Mouse (Mus musculus) MEL (cell line): ENCODE data around the gene Ablim1. TPM values are rescaled to one million over a fixed set of nuclear protein-coding genes. Genes with fewer than 3 reads are reported as not detected.

ENCODE experiments used
- DNase-seq: peaks from one replicate; pipeline ENCODE4 v3.0.0; 2011; ENCODE audit warnings: low read depth, low spot score
- H3K27ac ChIP-seq: 2 replicates; pipeline ENCODE4 v1.5.1; 2012; ENCODE audit warnings: low read depth, mild to moderate bottlenecking, control low read depth, low read length, moderate library complexity; ENCODE audit not compliant: control insufficient read depth
- H3K27me3 ChIP-seq, 2 experiments: fragments of 150-350 bp in 1 of 2; sonication (generic) in 1 of 2; 2 replicates each; pipeline ENCODE4 v1.6.1; 2012; ENCODE audit warnings: low read length in 2 of 2, mild to moderate bottlenecking in 2 of 2, improper control_type of control experiment in 1 of 2, moderate library complexity in 1 of 2; ENCODE audit not compliant: insufficient read depth in 2 of 2, control insufficient read depth in 1 of 2
- H3K36me3 ChIP-seq, 2 experiments: 2 replicates each; pipeline ENCODE4 v1.6.1; 2012 to 2014; ENCODE audit warnings: low read length in 2 of 2, improper control_type of control experiment in 1 of 2, inconsistent platforms in 1 of 2, mild to moderate bottlenecking in 1 of 2; ENCODE audit not compliant: insufficient read depth in 2 of 2, control insufficient read depth in 1 of 2
- H3K4me1 ChIP-seq, 2 experiments: fragments of 150-350 bp in 1 of 2; sonication (generic) in 1 of 2; 2 replicates each; pipeline ENCODE4 v1.6.1; 2012; ENCODE audit warnings: low read length in 2 of 2, improper control_type of control experiment in 1 of 2, mild to moderate bottlenecking in 1 of 2; ENCODE audit not compliant: insufficient read depth in 2 of 2, control insufficient read depth in 1 of 2
- H3K4me3 ChIP-seq, 2 experiments: fragments of 150-350 bp in 1 of 2; sonication (generic) in 1 of 2; 2 replicates each; pipeline ENCODE4 v1.5.1; 2012; ENCODE audit warnings: low read depth in 2 of 2, low read length in 2 of 2, mild to moderate bottlenecking in 2 of 2, moderate library complexity in 2 of 2, control low read depth in 1 of 2, improper control_type of control experiment in 1 of 2; ENCODE audit not compliant: control insufficient read depth in 1 of 2, insufficient read depth in 1 of 2
- H3K79me2 ChIP-seq: 2 replicates; pipeline ENCODE4 v1.6.1; 2012; ENCODE audit warnings: mild to moderate bottlenecking, low read length, moderate library complexity; ENCODE audit not compliant: control insufficient read depth, poor library complexity, insufficient read depth
- H3K9ac ChIP-seq: 2 replicates; pipeline ENCODE4 v1.6.1; 2012; ENCODE audit warnings: low read depth, mild to moderate bottlenecking, control low read depth, low read length, moderate library complexity; ENCODE audit not compliant: control insufficient read depth, poor library complexity, severe bottlenecking
- H3K9me3 ChIP-seq: fragments of 150-350 bp; sonication (generic); replicated peaks from 2 replicates; pipeline ENCODE4 v1.6.1; 2012; ENCODE audit warnings: mild to moderate bottlenecking, low read length, improper control_type of control experiment, moderate library complexity; ENCODE audit not compliant: insufficient read depth
- CTCF ChIP-seq, 3 experiments: IDR thresholded peaks in 2 of 3; conservative IDR thresholded peaks in 1 of 3; 2 replicates each; pipeline ENCODE4 v1.5.1; 2011 to 2012; ENCODE audit warnings: low read length in 3 of 3, low read depth in 2 of 3, mild to moderate bottlenecking in 2 of 3, improper control_type of control experiment in 1 of 3, inconsistent platforms in 1 of 3, mixed read lengths in 1 of 3, moderate library complexity in 1 of 3; ENCODE audit not compliant: control insufficient read depth in 1 of 3, insufficient read depth in 1 of 3, poor library complexity in 1 of 3, severe bottlenecking in 1 of 3
- ETS1 ChIP-seq: IDR thresholded peaks from 2 replicates; pipeline ENCODE4 v1.6.1; 2012; ENCODE audit warnings: low read depth, mild to moderate bottlenecking, inconsistent platforms, low read length, improper control_type of control experiment, moderate library complexity
- GATA1 ChIP-seq: IDR thresholded peaks from 2 replicates; pipeline ENCODE4 v1.6.1; 2011; ENCODE audit warnings: low read depth, low read length, improper control_type of control experiment
- HCFC1 ChIP-seq: IDR thresholded peaks from 2 replicates; pipeline ENCODE4 v1.6.1; 2012; ENCODE audit warnings: low read depth, mild to moderate bottlenecking, inconsistent platforms, low read length, improper control_type of control experiment, moderate library complexity
- KAT2A ChIP-seq: conservative IDR thresholded peaks from 2 replicates; pipeline ENCODE4 v1.6.1; 2012; ENCODE audit warnings: low read depth, low read length, improper control_type of control experiment, inconsistent platforms
- MAFK ChIP-seq: IDR thresholded peaks from 2 replicates; pipeline ENCODE4 v1.6.1; 2011; ENCODE audit warnings: low read depth, mild to moderate bottlenecking, low read length, improper control_type of control experiment, borderline replicate concordance
- MAX ChIP-seq: IDR thresholded peaks from 2 replicates; pipeline ENCODE4 v1.6.1; 2011; ENCODE audit warnings: low read length, improper control_type of control experiment
- MAZ ChIP-seq: IDR thresholded peaks from 2 replicates; pipeline ENCODE4 v1.6.1; 2012; ENCODE audit warnings: low read depth, mild to moderate bottlenecking, inconsistent platforms, low read length, improper control_type of control experiment
- MEF2A ChIP-seq: IDR thresholded peaks from 2 replicates; pipeline ENCODE4 v1.6.1; 2014; ENCODE audit warnings: low read depth, mild to moderate bottlenecking, inconsistent platforms, low read length, improper control_type of control experiment; ENCODE audit not compliant: poor library complexity, insufficient replicate concordance, severe bottlenecking; ENCODE audit errors: extremely low read depth
- MYB ChIP-seq: IDR thresholded peaks from 2 replicates; pipeline ENCODE4 v1.6.1; 2011; ENCODE audit warnings: mild to moderate bottlenecking, low read depth, low read length, improper control_type of control experiment
- MYC ChIP-seq: IDR thresholded peaks from 2 replicates; pipeline ENCODE4 v1.6.1; 2011; ENCODE audit warnings: low read depth, mild to moderate bottlenecking, low read length, improper control_type of control experiment, moderate library complexity
- NRF1 ChIP-seq: IDR thresholded peaks from 2 replicates; pipeline ENCODE4 v1.6.1; 2014; ENCODE audit warnings: low read depth, mild to moderate bottlenecking, inconsistent platforms, low read length, improper control_type of control experiment, moderate library complexity; ENCODE audit not compliant: poor library complexity, insufficient read depth, severe bottlenecking
- USF2 ChIP-seq, 2 experiments: IDR thresholded peaks; 2 replicates each; pipeline ENCODE4 v1.6.1; 2011 to 2012; ENCODE audit warnings: improper control_type of control experiment in 2 of 2, low read length in 2 of 2, borderline replicate concordance in 1 of 2, inconsistent platforms in 1 of 2, low read depth in 1 of 2, mild to moderate bottlenecking in 1 of 2; ENCODE audit not compliant: insufficient read depth in 1 of 2
- polyA plus RNA-seq, 2 experiments: library from polyadenylated mRNA; stranded (reverse) in 1 of 2; unstranded in 1 of 2; fragments of >175 nt in 1 of 2; fragments of >200 nt in 1 of 2; gene quantifications; 2 replicates each; pipeline versions ENCODE4 v1.2.1 to v1.2.4; 2012; ENCODE audit warnings: low replicate concordance in 2 of 2, low read depth in 1 of 2; ENCODE audit not compliant: insufficient read length in 2 of 2, insufficient read depth in 1 of 2, missing spikeins in 1 of 2
- total RNA-seq: library from RNA; depleted of rRNA; stranded (reverse); fragments of 300-350 nt; gene quantifications from 2 replicates; pipeline ENCODE4 v1.2.3, GENCODE M21; 2012

Ablim1 gene
- total and polyA plus RNA-seq, 3 experiments, result not detected

- H3K79me2 ChIP-seq, result no peaks in the 10 kb centered on the region
- H3K4me3 ChIP-seq, result no peak overlapping the region
- no peaks in the 10 kb centered on the region for H3K36me3 ChIP-seq
- H3K9me3 ChIP-seq, result no peaks in the 10 kb centered on the region
- no peaks in the 10 kb centered on the region for H3K4me1 ChIP-seq
- no peak overlapping the region for H3K27ac ChIP-seq
- no peak for DNase-seq
- no peak for TF ChIP-seq MAX
- TF ChIP-seq USF2 (IDR thresholded peaks at IDR 0.05; ENCODE audit: borderline replicate concordance in 1 of 2, insufficient read depth in 1 of 2, low read depth in 1 of 2, low read length in 2 of 2), result no peak
- no peak for TF ChIP-seq MYC
- no peak for TF ChIP-seq MAFK
- no peak for TF ChIP-seq MAZ
- TF ChIP-seq ETS1, result no peak
- no peak for TF ChIP-seq NRF1
- peaks cover 10 to 12% of the 10 kb centered on the region in 2 experiments; a peak in 3 of 4 replicates for H3K27me3 ChIP-seq
- no peak overlapping the region for H3K9ac ChIP-seq
Measured at GRCm38 (mm10) chr19:57202554-57202953, 112.2 kb downstream of the Ablim1 start.

DNA sequence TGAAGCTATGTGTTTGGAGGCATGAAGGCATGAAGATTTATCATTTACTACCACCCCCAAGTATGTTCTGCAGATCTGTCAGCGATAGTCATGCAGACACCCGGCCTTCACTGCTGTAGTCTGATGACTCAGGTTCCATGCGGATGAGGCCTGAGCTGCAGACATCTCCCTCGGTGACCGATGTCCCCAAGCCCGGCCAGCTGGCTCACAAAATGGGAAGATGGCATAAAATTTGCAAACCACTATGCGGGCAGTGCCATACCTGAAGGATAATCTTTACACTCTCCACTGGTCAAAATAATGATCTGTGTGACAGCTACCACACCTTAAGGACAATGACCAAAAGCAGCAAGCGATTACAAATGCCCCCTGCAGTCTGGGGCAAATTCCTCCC lies 113.6 kb downstream of the Ablim1 start:
- Histone ChIP-seq H3K4me3 (no peak overlapping the region), H3K36me3 (no peaks in the 10 kb centered on the region), H3K4me1 (no peaks in the 10 kb centered on the region), H3K79me2 (no peaks in the 10 kb centered on the region), H3K27me3 (peaks cover 10 to 12% of the 10 kb centered on the region in 2 experiments; a peak in 3 of 4 replicates), H3K27ac (no peak overlapping the region), H3K9me3 (no peaks in the 10 kb centered on the region), H3K9ac (no peak overlapping the region)
- no peak for DNase-seq
- TF ChIP-seq MYB (no peak), KAT2A (no peak), MAZ (no peak), HCFC1 (no peak), CTCF (IDR thresholded peaks at IDR 0.05 in 2 of 3, conservative IDR thresholded peaks at IDR 0.05 in 1 of 3; ENCODE audit: control insufficient read depth in 1 of 3, insufficient read depth in 1 of 3, low read depth in 2 of 3, low read length in 3 of 3, poor library complexity in 1 of 3, severe bottlenecking in 1 of 3) (no peak)

DNA sequence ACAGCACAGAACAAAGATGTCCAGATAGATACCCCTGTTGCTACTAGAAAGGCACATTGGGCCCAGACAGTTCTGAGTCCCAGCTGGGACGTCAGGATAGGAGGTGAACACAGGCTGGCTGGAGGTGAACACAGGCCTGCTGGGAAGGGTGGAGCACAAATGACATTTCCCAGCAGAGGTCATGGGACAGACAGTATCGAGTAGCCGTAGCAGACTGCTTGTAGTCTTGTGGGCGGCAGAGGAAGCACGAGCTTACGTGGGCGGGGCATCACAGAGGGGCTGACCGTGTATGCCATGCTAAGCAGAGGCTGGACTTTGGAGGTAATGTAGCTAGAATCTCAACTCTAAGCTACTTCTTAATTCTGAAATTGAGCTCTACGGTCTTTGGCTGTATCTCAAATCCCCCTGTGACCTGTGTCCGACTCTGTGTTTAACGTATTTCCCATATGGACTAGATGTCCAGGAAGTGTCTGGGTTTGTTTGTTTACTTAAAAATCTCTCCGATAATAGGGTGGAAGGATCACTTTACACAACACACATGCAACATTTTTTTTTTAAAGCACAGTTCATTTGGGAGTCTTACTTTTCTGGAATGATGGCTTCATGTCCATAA lies 114.1 kb downstream of the Ablim1 start:
- no peak for TF ChIP-seq GATA1
- no peak for TF ChIP-seq HCFC1
- no peak for TF ChIP-seq MEF2A
- TF ChIP-seq, all 39 proteins: peak for 0
- no peak for DNase-seq
- Histone ChIP-seq H3K79me2 (no peaks in the 10 kb centered on the region), H3K9ac (no peak overlapping the region), H3K36me3 (no peaks in the 10 kb centered on the region), H3K9me3 (no peaks in the 10 kb centered on the region), H3K27ac (no peak overlapping the region), H3K4me3 (no peak overlapping the region), H3K4me1 (no peaks in the 10 kb centered on the region), H3K27me3 (peaks cover 7 to 11% of the 10 kb centered on the region in 2 experiments; a peak in 3 of 4 replicates)
